Mouse (Mus musculus): ENCODE measurements around the gene Herc3. TPM values are rescaled to one million over a fixed set of nuclear protein-coding genes. Genes with fewer than 3 reads are reported as not detected.
"Not testable (repeated sequence)": the region's sequence is repeated elsewhere in the genome, so short reads cannot be mapped to it uniquely, and the experiment has no call there.

Herc3 gene
- polyA plus RNA-seq, 1 experiment, result 0.05 TPM

- Histone ChIP-seq H3K9me3 (ENCODE audit: control insufficient read depth, low read length) (no peaks in the 10 kb centered on the region), H3K4me1 (ENCODE audit: control insufficient read depth) (no peaks in the 10 kb centered on the region), H3K36me3 (ENCODE audit: control insufficient read depth) (no peaks in the 10 kb centered on the region; the same call in 1 of the 2 replicates), H3K27me3 (ENCODE audit: control insufficient read depth) (no peaks in the 10 kb centered on the region), H3K4me3 (replicated peaks) (no peak overlapping the region)
- TF ChIP-seq GATA1 (IDR thresholded peaks at IDR 0.05; ENCODE audit: low read length) (no peak), TAL1 (IDR thresholded peaks at IDR 0.05; ENCODE audit: low read length) (no peak)
Observed at GRCm38 (mm10) chr6:58849356-58849755, 18.1 kb downstream of the Herc3 start.

GRCm38 (mm10) chr6:58855676-58856367, 24.6 kb downstream of the Herc3 start:
- no peaks in the 10 kb centered on the region for H3K27me3 ChIP-seq (ENCODE audit: control insufficient read depth)
- H3K9me3 ChIP-seq (ENCODE audit: control insufficient read depth, low read length), result no peaks in the 10 kb centered on the region
- TF ChIP-seq TAL1 (IDR thresholded peaks at IDR 0.05; ENCODE audit: low read length) (no peak), GATA1 (IDR thresholded peaks at IDR 0.05; ENCODE audit: low read length) (no peak)
- H3K4me3 ChIP-seq (replicated peaks), result no peak overlapping the region
- H3K4me1 ChIP-seq (ENCODE audit: control insufficient read depth), result no peaks in the 10 kb centered on the region
- no peaks in the 10 kb centered on the region for H3K36me3 ChIP-seq (ENCODE audit: control insufficient read depth)

- H3K4me3 ChIP-seq (replicated peaks), result no peak overlapping the region
- H3K27me3 ChIP-seq (ENCODE audit: control insufficient read depth), result no peaks in the 10 kb centered on the region
- H3K36me3 ChIP-seq (ENCODE audit: control insufficient read depth), result no peaks in the 10 kb centered on the region
- TF ChIP-seq TAL1 (IDR thresholded peaks at IDR 0.05; ENCODE audit: low read length) (no peak), GATA1 (IDR thresholded peaks at IDR 0.05; ENCODE audit: low read length) (no peak)
- H3K9me3 ChIP-seq (ENCODE audit: control insufficient read depth, low read length), result no peaks in the 10 kb centered on the region
- no peaks in the 10 kb centered on the region for H3K4me1 ChIP-seq (ENCODE audit: control insufficient read depth)
Observed at GRCm38 (mm10) chr6:58856494-58856893, 25.2 kb downstream of the Herc3 start.

GRCm38 (mm10) chr6:58859517-58859916, 28.3 kb downstream of the Herc3 start:
- no peaks in the 10 kb centered on the region for H3K9me3 ChIP-seq (ENCODE audit: control insufficient read depth, low read length)
- no peak for TF ChIP-seq GATA1 (IDR thresholded peaks at IDR 0.05; ENCODE audit: low read length)
- no peak for TF ChIP-seq TAL1 (IDR thresholded peaks at IDR 0.05; ENCODE audit: low read length)
- H3K4me1 ChIP-seq (ENCODE audit: control insufficient read depth), result no peaks in the 10 kb centered on the region
- no peaks in the 10 kb centered on the region for H3K27me3 ChIP-seq (ENCODE audit: control insufficient read depth)
- H3K4me3 ChIP-seq (replicated peaks), result no peak overlapping the region
- H3K36me3 ChIP-seq (ENCODE audit: control insufficient read depth), result no peaks in the 10 kb centered on the region

- TF ChIP-seq GATA1 (IDR thresholded peaks at IDR 0.05; ENCODE audit: low read length) (no peak), TAL1 (IDR thresholded peaks at IDR 0.05; ENCODE audit: low read length) (no peak)
- H3K27me3 ChIP-seq (ENCODE audit: control insufficient read depth), result no peaks in the 10 kb centered on the region
- no peaks in the 10 kb centered on the region for H3K36me3 ChIP-seq (ENCODE audit: control insufficient read depth)
- no peaks in the 10 kb centered on the region for H3K4me1 ChIP-seq (ENCODE audit: control insufficient read depth)
- no peak overlapping the region for H3K4me3 ChIP-seq (replicated peaks)
- no peaks in the 10 kb centered on the region for H3K9me3 ChIP-seq (ENCODE audit: control insufficient read depth, low read length)
Observed at GRCm38 (mm10) chr6:58862446-58862993, 31.3 kb downstream of the Herc3 start.

- no peaks in the 10 kb centered on the region for H3K36me3 ChIP-seq (ENCODE audit: control insufficient read depth)
- no peak for TF ChIP-seq TAL1 (IDR thresholded peaks at IDR 0.05; ENCODE audit: low read length)
- no peaks in the 10 kb centered on the region for H3K4me1 ChIP-seq (ENCODE audit: control insufficient read depth)
- H3K27me3 ChIP-seq (ENCODE audit: control insufficient read depth), result no peaks in the 10 kb centered on the region
- H3K4me3 ChIP-seq (replicated peaks), result no peak overlapping the region
- H3K9me3 ChIP-seq (ENCODE audit: control insufficient read depth, low read length), result no peaks in the 10 kb centered on the region
Observed at GRCm38 (mm10) chr6:58863631-58864235, 32.5 kb downstream of the Herc3 start.

GRCm38 (mm10) chr6:58867858-58868257, 36.6 kb downstream of the Herc3 start:
- not testable (repeated sequence) for H3K27me3 ChIP-seq (ENCODE audit: control insufficient read depth); H3K9me3 ChIP-seq (ENCODE audit: control insufficient read depth, low read length); H3K4me1 ChIP-seq (ENCODE audit: control insufficient read depth); H3K4me3 ChIP-seq (replicated peaks); H3K36me3 ChIP-seq (ENCODE audit: control insufficient read depth)

- Histone ChIP-seq H3K4me1 (ENCODE audit: control insufficient read depth) (no peaks in the 10 kb centered on the region), H3K27me3 (ENCODE audit: control insufficient read depth) (no peaks in the 10 kb centered on the region), H3K36me3 (ENCODE audit: control insufficient read depth) (peaks cover 4% of the 10 kb centered on the region), H3K9me3 (ENCODE audit: control insufficient read depth, low read length) (no peaks in the 10 kb centered on the region), H3K4me3 (replicated peaks) (no peak overlapping the region)
- TF ChIP-seq GATA1 (IDR thresholded peaks at IDR 0.05; ENCODE audit: low read length) (no peak), TAL1 (IDR thresholded peaks at IDR 0.05; ENCODE audit: low read length) (no peak)
Observed at GRCm38 (mm10) chr6:58879572-58879971, 48.3 kb downstream of the Herc3 start.

- no peaks in the 10 kb centered on the region for H3K27me3 ChIP-seq (ENCODE audit: control insufficient read depth)
- H3K36me3 ChIP-seq (ENCODE audit: control insufficient read depth), result peaks cover 4% of the 10 kb centered on the region
- no peak overlapping the region for H3K4me3 ChIP-seq (replicated peaks)
- TF ChIP-seq TAL1 (IDR thresholded peaks at IDR 0.05; ENCODE audit: low read length) (no peak), GATA1 (IDR thresholded peaks at IDR 0.05; ENCODE audit: low read length) (no peak)
- H3K9me3 ChIP-seq (ENCODE audit: control insufficient read depth, low read length), result no peaks in the 10 kb centered on the region
- H3K4me1 ChIP-seq (ENCODE audit: control insufficient read depth), result no peaks in the 10 kb centered on the region
Observed at GRCm38 (mm10) chr6:58879987-58880386, 48.7 kb downstream of the Herc3 start.
